Mouse (Mus musculus) hindbrain, embryonic 11.5 days (tissue): ENCODE measurements at regions not wholly inside any gene's neighbourhood (a gene's known extent, or its start where the extent isn't known, plus 50 kb on each side); places are given as distances from the start of the nearest gene placed in this dataset.
"Not testable (repeated sequence)": the region's sequence is repeated elsewhere in the genome, so short reads cannot be mapped to it uniquely, and the experiment has no call there.

Experiments
- ATAC-seq: fragments of 200-750 bp; cut with Nextera tagmentation; 2 replicates; pipeline ENCODE4 v1.8.0; 2017; ENCODE audit warnings: mild to moderate bottlenecking, moderate TSS enrichment, moderate library complexity; ENCODE audit not compliant: low FRiP score
- DNase-seq: peaks from one replicate; pipeline ENCODE4 v3.0.0-alpha.2; 2015; ENCODE audit warnings: low spot score
- H3K27ac ChIP-seq: fragments of 300-500 bp; sonication (generic); 2 replicates; pipeline ENCODE4 v1.5.1; 2014; ENCODE audit warnings: mild to moderate bottlenecking, low read depth, low read length
- H3K27me3 ChIP-seq: fragments of 300-500 bp; sonication (generic); 2 replicates; pipeline ENCODE4 v1.6.1; 2014; ENCODE audit warnings: mild to moderate bottlenecking, low read length, moderate library complexity, mixed read lengths; ENCODE audit not compliant: control insufficient read depth, insufficient read depth
- H3K36me3 ChIP-seq: fragments of 300-500 bp; sonication (generic); 2 replicates; pipeline ENCODE4 v1.6.1; 2014; ENCODE audit warnings: mild to moderate bottlenecking, low read length, moderate library complexity, mixed read lengths; ENCODE audit not compliant: control insufficient read depth, insufficient read depth
- H3K4me1 ChIP-seq: fragments of 300-500 bp; sonication (generic); replicated peaks from 2 replicates; pipeline ENCODE4 v1.6.1; 2014; ENCODE audit warnings: low read length, mixed read lengths; ENCODE audit not compliant: control insufficient read depth, insufficient read depth
- H3K4me2 ChIP-seq: fragments of 300-500 bp; sonication (generic); replicated peaks from 2 replicates; pipeline ENCODE4 v1.6.1; 2014; ENCODE audit warnings: mild to moderate bottlenecking, low read depth, low read length
- H3K4me3 ChIP-seq: fragments of 300-500 bp; sonication (generic); 2 replicates; pipeline ENCODE4 v1.5.1; 2014; ENCODE audit warnings: low read depth, low read length
- H3K9ac ChIP-seq: fragments of 300-500 bp; sonication (generic); 2 replicates; pipeline ENCODE4 v1.6.1; 2014; ENCODE audit warnings: low read depth, low read length
- H3K9me3 ChIP-seq: fragments of 300-500 bp; sonication (generic); 2 replicates; pipeline ENCODE4 v1.6.1; 2016; ENCODE audit warnings: low read length; ENCODE audit not compliant: control insufficient read depth
- WGBS: fragments of 180-500 bp; shearing (Covaris S2); extraction: QIAGEN DNeasy Blood & Tissue Kit; methylation state at CpG from one replicate; pipeline ENCODE4 v1.1.7; 2014; 5-methylcytosine and 5-hydroxymethylcytosine counted together

DNA sequence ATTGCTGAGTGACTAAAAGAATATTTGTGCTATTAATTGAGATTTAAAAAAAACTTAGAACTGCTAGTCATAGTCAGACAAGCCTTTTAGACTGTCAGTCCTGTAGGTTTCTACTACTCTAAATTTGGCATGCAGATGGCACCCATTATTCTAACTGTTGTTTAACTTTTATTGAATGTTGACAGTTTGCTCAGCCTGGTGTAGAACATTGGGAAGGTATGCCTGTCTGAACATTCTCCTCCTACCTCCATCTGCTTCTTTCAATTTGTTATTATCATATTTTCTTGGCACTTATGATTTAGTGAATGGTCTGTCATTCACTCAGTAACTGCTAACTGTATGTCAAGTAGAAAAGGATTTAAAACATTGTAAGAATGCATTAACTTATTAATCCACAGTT lies 130.9 kb downstream of the Gmnc start:
- no peak for ATAC-seq
- no peak for DNase-seq
- no peaks in the 10 kb centered on the region for H3K9me3 ChIP-seq
- no peak overlapping the region for H3K4me3 ChIP-seq
- H3K27ac ChIP-seq, result no peak overlapping the region
- no peaks in the 10 kb centered on the region for H3K4me1 ChIP-seq
- H3K36me3 ChIP-seq, result no peaks in the 10 kb centered on the region
- H3K9ac ChIP-seq, result no peak overlapping the region
- no peak overlapping the region for H3K4me2 ChIP-seq
- H3K27me3 ChIP-seq, result no peaks in the 10 kb centered on the region

DNA sequence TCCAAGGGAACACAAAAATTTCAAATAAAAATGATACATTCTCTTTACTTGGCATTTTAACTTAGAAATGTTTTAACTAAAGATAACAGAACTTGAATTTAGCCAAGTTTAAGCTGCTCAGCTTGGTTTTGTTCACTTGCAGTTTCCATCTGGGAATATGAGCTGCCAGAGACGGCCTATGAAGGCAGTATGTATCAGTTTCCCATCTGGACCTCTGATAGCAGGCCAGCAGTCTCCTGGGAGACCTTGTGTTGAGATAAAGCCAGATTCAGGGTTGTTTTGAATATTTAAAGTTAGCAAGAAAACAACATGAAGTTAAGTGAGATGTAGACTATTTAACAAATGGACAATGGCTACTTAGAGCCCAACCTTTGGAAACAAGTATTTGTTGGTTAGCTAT lies 142.3 kb downstream of the Gmnc start:
- H3K36me3 ChIP-seq, result no peaks in the 10 kb centered on the region
- DNase-seq (no peak), ATAC-seq (no peak)
- no peaks in the 10 kb centered on the region for H3K9me3 ChIP-seq
- no peak overlapping the region for H3K4me2 ChIP-seq
- no peak overlapping the region for H3K4me3 ChIP-seq
- no peak overlapping the region for H3K9ac ChIP-seq
- no peak overlapping the region for H3K27ac ChIP-seq
- WGBS, result 73% methylated on average over 1 of the region's 1 CpGs
- no peaks in the 10 kb centered on the region for H3K27me3 ChIP-seq
- no peaks in the 10 kb centered on the region for H3K4me1 ChIP-seq

DNA sequence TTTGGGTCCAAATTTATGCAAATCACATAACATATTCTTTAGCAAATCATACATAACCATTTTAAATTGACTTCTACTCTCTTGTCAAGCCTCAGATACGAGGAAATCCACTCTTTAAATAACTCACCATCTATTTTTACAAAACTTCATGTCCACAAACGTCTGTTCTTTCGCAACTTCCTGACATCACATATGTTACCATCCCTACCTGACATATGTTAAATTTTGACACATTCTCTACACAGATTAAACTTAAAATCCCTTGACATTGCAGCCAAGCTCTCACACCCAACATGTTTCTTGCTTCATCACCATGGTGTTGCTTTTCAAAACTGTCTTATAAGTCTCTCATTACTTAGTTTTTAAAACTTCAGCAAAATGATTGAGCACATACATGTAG lies 164.4 kb downstream of the Gmnc start:
- 81% methylated on average over 3 of the region's 3 CpGs for WGBS

DNA sequence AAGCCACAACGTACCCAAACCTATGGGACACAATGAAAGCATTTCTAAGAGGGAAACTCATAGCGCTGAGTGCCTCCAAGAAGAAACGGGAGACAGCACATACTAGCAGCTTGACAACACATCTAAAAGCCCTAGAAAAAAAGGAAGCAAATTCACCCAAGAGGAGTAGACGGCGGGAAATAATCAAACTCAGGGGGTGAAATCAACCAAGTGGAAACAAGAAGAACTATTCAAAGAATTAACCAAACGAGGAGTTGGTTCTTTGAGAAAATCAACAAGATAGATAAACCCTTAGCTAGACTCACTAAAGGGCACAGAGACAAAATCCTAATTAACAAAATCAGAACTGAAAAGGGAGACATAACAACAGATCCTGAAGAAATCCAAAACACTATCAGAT lies 180.3 kb downstream of the Gmnc start:
- not testable (repeated sequence) for H3K4me1 ChIP-seq, H3K4me3 ChIP-seq, H3K27me3 ChIP-seq, H3K4me2 ChIP-seq, H3K9me3 ChIP-seq, DNase-seq, ATAC-seq, H3K27ac ChIP-seq, H3K36me3 ChIP-seq, H3K9ac ChIP-seq
- WGBS, result 80% methylated on average over 3 of the region's 6 CpGs

More for the DNA sequence above, 164.4 kb downstream of the Gmnc start:
- Histone ChIP-seq H3K27ac (no peak overlapping the region), H3K9ac (no peak overlapping the region), H3K4me3 (no peak overlapping the region), H3K4me2 (no peak overlapping the region), H3K9me3 (no peaks in the 10 kb centered on the region), H3K36me3 (no peaks in the 10 kb centered on the region), H3K27me3 (no peaks in the 10 kb centered on the region), H3K4me1 (no peaks in the 10 kb centered on the region)
- no peak for DNase-seq
- ATAC-seq, result no peak

DNA sequence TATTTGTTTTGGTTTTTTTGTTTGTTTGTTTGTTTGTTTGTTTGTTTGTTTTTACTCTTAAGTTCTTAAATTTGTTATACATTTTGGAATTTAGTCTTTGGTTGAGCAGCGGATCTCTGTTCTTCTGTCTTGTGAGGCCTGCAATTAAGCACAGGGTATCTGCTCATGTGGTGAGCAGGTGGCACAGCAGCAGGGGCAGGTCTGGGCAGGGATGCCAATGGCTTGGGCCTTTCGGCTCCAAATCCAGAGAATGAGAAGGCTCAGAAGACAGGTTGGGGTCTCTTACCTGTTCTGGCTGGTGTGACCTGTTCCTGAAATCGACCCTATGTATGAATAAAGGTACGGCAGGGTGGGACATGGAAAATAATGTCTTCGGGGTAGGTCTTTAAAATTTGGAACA lies 186.0 kb downstream of the Gmnc start:
- Histone ChIP-seq H3K9me3 (no peaks in the 10 kb centered on the region), H3K36me3 (no peaks in the 10 kb centered on the region), H3K27ac (no peak overlapping the region), H3K27me3 (no peaks in the 10 kb centered on the region), H3K4me3 (no peak overlapping the region), H3K9ac (no peak overlapping the region), H3K4me2 (no peak overlapping the region), H3K4me1 (no peaks in the 10 kb centered on the region)
- ATAC-seq, result no peak
- no peak for DNase-seq
- WGBS, result 91% methylated on average over 5 of the region's 5 CpGs

DNA sequence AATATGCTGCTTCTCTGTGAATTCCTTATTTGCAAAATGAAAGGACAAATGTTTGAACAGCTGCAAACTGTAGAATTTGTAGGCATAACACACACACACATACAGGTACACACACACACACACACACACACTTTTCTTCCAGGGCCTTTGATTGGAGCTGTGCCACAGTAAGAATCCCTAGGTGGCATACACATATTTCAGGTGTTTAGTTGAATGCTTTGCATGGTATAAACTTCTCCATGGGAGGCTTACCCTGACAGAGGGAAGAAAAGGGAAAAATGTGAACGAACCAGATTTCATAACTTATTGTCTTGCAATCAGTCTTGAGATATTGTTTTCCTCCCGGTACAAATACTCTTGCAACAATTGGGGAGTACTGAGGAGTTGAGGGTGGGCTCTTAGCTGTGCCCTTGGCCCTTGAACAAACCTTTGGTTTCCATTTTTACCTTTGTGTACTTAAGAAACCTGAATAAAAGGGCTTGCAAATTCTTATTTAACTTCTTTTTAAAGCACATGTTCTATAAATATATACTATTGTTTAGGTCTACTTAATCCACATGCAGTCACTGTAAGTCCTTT lies 204.3 kb downstream of the Gmnc start:
- Histone ChIP-seq H3K27ac (no peak overlapping the region), H3K9me3 (no peaks in the 10 kb centered on the region)
- no peak for ATAC-seq

DNA sequence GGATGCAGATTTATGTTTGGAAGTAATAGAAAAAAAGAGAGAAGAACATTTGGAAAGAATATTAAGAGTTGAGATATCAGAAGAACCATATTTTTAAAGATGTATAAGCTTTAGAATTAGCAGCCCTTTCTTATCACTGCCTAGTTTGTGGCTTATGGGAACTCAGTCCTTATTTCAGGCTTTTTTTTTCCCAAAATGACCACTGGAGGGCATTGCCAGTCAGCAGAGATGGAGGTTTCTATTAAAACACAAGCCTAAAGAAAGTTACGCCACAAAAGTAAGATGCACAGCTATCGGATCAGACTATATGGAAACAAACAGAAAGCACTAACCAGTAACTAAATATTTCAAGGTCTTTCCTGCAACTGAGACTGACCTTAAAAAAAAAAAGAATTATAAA lies 200.8 kb downstream of the Il1rap start:
- Histone ChIP-seq H3K27ac (no peak overlapping the region), H3K9ac (no peak overlapping the region), H3K36me3 (no peaks in the 10 kb centered on the region), H3K27me3 (no peaks in the 10 kb centered on the region), H3K4me1 (no peaks in the 10 kb centered on the region), H3K4me3 (no peak overlapping the region), H3K4me2 (no peak overlapping the region), H3K9me3 (no peaks in the 10 kb centered on the region)
- 74% methylated on average over 2 of the region's 2 CpGs for WGBS
- DNase-seq, result peak; percentile 33
- no peak for ATAC-seq

More for the DNA sequence above, 204.3 kb downstream of the Gmnc start:
- no peaks in the 10 kb centered on the region for H3K4me1 ChIP-seq
- H3K36me3 ChIP-seq, result no peaks in the 10 kb centered on the region
- H3K4me2 ChIP-seq, result no peak overlapping the region
- no peaks in the 10 kb centered on the region for H3K27me3 ChIP-seq
- 89% methylated on average over 2 of the region's 2 CpGs for WGBS
- H3K4me3 ChIP-seq, result no peak overlapping the region
- no peak overlapping the region for H3K9ac ChIP-seq
- no peak for DNase-seq
